Mouse (Mus musculus) liver, embryonic 14.5 days (tissue): ENCODE measurements around the gene Kif28. TPM values are rescaled to one million over a fixed set of nuclear protein-coding genes. Genes with fewer than 3 reads are reported as not detected.
"Not testable (repeated sequence)": the region's sequence is repeated elsewhere in the genome, so short reads cannot be mapped to it uniquely, and the experiment has no call there.

Experiments used
- ATAC-seq: fragments of 200-750 bp; cut with Nextera tagmentation; 2 replicates; pipeline ENCODE4 v1.8.0; 2017; ENCODE audit warnings: moderate number of reproducible peaks, mild to moderate bottlenecking, moderate library complexity; ENCODE audit not compliant: insufficient read depth
- DNase-seq, 3 experiments: peaks; one replicate each; pipeline ENCODE4 v3.0.0-alpha.2; 2012 to 2013; ENCODE audit warnings: low read depth in 3 of 3, low spot score in 3 of 3
- H3K27ac ChIP-seq: fragments of 300-500 bp; sonication (generic); 2 replicates; pipeline ENCODE4 v1.5.1; 2014; ENCODE audit warnings: moderate library complexity, mild to moderate bottlenecking, control low read depth, inconsistent platforms
- H3K27me3 ChIP-seq: fragments of 300-500 bp; sonication (generic); 2 replicates; pipeline ENCODE4 v1.6.1; 2014; ENCODE audit warnings: mild to moderate bottlenecking, low read length, moderate library complexity; ENCODE audit not compliant: control insufficient read depth, insufficient read depth
- H3K36me3 ChIP-seq: fragments of 300-500 bp; sonication (generic); replicated peaks from 2 replicates; pipeline ENCODE4 v1.6.1; 2014; ENCODE audit warnings: low read depth; ENCODE audit not compliant: control insufficient read depth, insufficient read depth
- H3K4me1 ChIP-seq, 2 experiments: fragments of 200-500 bp in 1 of 2; fragments of 300-500 bp in 1 of 2; sonication (generic) in 1 of 2; replicated peaks; 2 replicates each; pipeline ENCODE4 v1.6.1; 2012 to 2014; ENCODE audit warnings: antibody characterized with exemption in 1 of 2, inconsistent platforms in 1 of 2, low read length in 1 of 2; ENCODE audit not compliant: control insufficient read depth in 2 of 2, insufficient read depth in 2 of 2
- H3K4me2 ChIP-seq: fragments of 300-500 bp; sonication (generic); 2 replicates; pipeline ENCODE4 v1.6.1; 2014; ENCODE audit warnings: low read depth, mild to moderate bottlenecking, control low read depth, moderate library complexity
- H3K4me3 ChIP-seq, 2 experiments: fragments of 200-500 bp in 1 of 2; fragments of 300-500 bp in 1 of 2; sonication (generic) in 1 of 2; 2 replicates each; pipeline ENCODE4 v1.5.1; 2012 to 2014; ENCODE audit warnings: low read depth in 2 of 2, low read length in 2 of 2, mild to moderate bottlenecking in 2 of 2, control low read depth in 1 of 2, inconsistent platforms in 1 of 2, moderate library complexity in 1 of 2; ENCODE audit not compliant: insufficient read depth in 1 of 2
- H3K9ac ChIP-seq: fragments of 300-500 bp; sonication (generic); replicated peaks from 2 replicates; pipeline ENCODE4 v1.6.1; 2014; ENCODE audit warnings: mild to moderate bottlenecking, control low read depth, moderate library complexity
- H3K9me3 ChIP-seq: fragments of 300-500 bp; sonication (generic); 2 replicates; pipeline ENCODE4 v1.6.1; 2016; ENCODE audit warnings: low read length, mixed read lengths; ENCODE audit not compliant: control insufficient read depth
- CTCF ChIP-seq: IDR thresholded peaks from 2 replicates; pipeline ENCODE4 v1.5.1; 2016; ENCODE audit warnings: antibody characterized with exemption, low read depth, control low read depth
- EP300 ChIP-seq: IDR thresholded peaks from 2 replicates; pipeline ENCODE4 v1.6.1; 2016; ENCODE audit warnings: antibody characterized with exemption, low read depth
- WGBS: fragments of 180-500 bp; shearing (Covaris S2); extraction: QIAGEN DNeasy Blood & Tissue Kit; methylation state at CpG from one replicate; pipeline ENCODE4 v1.1.7; 2014; ENCODE audit not compliant: insufficient replicate concordance; 5-methylcytosine and 5-hydroxymethylcytosine counted together
- polyA plus RNA-seq, 2 experiments: library from polyadenylated mRNA; depleted of rRNA in 1 of 2; stranded (reverse) in 1 of 2; unstranded in 1 of 2; fragments of >200 nt; fragmentation: Nextera tagmentation in 1 of 2; extraction: Ambion mirVana in 1 of 2; gene quantifications; 2 replicates each; pipeline versions ENCODE4 v1.2.1 to v1.2.3; 2012 to 2014

Gene Kif28
- polyA plus RNA-seq, 2 experiments, result 0.01 TPM; not detected in 1

DNA sequence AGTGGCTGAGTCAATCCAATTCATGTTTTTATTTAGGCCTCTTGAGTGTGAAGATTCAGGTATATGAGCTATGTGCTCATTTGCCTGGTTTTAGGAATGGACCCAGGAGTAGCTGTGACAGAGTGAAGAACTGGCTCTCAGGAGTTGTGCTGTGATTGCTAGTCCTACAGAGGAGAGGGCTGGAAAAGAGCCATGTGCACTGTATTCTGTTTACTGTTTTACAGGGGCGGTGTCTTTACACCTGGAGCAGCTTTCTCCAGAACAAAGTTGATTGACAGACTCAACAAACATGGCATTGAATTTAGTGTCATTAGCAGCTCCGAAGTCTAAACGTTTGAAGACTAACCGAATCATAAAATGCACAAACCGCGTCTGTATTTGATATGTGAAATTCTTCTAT, 58.7 kb downstream of the Kif28 start:
- Histone ChIP-seq H3K36me3 (no peaks in the 10 kb centered on the region), H3K4me3 (no peak overlapping the region), H3K9ac (no peak overlapping the region), H3K4me2 (no peak overlapping the region), H3K27ac (no peak overlapping the region), H3K27me3 (no peaks in the 10 kb centered on the region), H3K4me1 (no peaks in the 10 kb centered on the region), H3K9me3 (no peaks in the 10 kb centered on the region)
- ATAC-seq (no peak), DNase-seq (no peak)
- 77% methylated on average over 6 of the region's 6 CpGs for WGBS
- TF ChIP-seq EP300 (no peak), CTCF (no peak)

- ATAC-seq, H3K4me2 ChIP-seq: not testable (repeated sequence)
These were observed 62.3 kb downstream of the Kif28 start for GRCm38 (mm10) chr1:179682753-179683152.

GRCm38 (mm10) chr1:179679326-179679725, 65.7 kb downstream of the Kif28 start:
- Histone ChIP-seq H3K27ac (no peak overlapping the region), H3K9ac (no peak overlapping the region), H3K9me3 (no peaks in the 10 kb centered on the region), H3K4me1 (no peaks in the 10 kb centered on the region), H3K27me3 (no peaks in the 10 kb centered on the region), H3K4me2 (no peak overlapping the region), H3K36me3 (no peaks in the 10 kb centered on the region), H3K4me3 (no peak overlapping the region)
- no peak for ATAC-seq
- TF ChIP-seq CTCF (no peak), EP300 (no peak)
- 77% methylated on average over 4 of the region's 4 CpGs for WGBS
- no peak for DNase-seq

More at GRCm38 (mm10) chr1:179682753-179683152, 62.3 kb downstream of the Kif28 start:
- not testable (repeated sequence) for H3K36me3 ChIP-seq, H3K4me3 ChIP-seq, H3K9me3 ChIP-seq, H3K27ac ChIP-seq, DNase-seq, H3K9ac ChIP-seq, H3K27me3 ChIP-seq, H3K4me1 ChIP-seq
- 56% methylated on average over 9 of the region's 10 CpGs for WGBS

- H3K9ac ChIP-seq, result no peak overlapping the region
- H3K27ac ChIP-seq, result no peak overlapping the region
- no peak for DNase-seq
- H3K9me3 ChIP-seq, result no peaks in the 10 kb centered on the region
- no peaks in the 10 kb centered on the region for H3K4me1 ChIP-seq
- no peak for TF ChIP-seq EP300
- no peak for TF ChIP-seq CTCF
- H3K4me3 ChIP-seq, result no peak overlapping the region
- no peak for ATAC-seq
- 71% methylated on average over 2 of the region's 2 CpGs for WGBS
- H3K4me2 ChIP-seq, result no peak overlapping the region
- no peaks in the 10 kb centered on the region for H3K36me3 ChIP-seq
- no peaks in the 10 kb centered on the region for H3K27me3 ChIP-seq
These were observed 68.0 kb downstream of the Kif28 start for GRCm38 (mm10) chr1:179677031-179677430.

- DNase-seq (no peak), ATAC-seq (no peak)
- no peak overlapping the region for H3K27ac ChIP-seq
- H3K9me3 ChIP-seq, result no peaks in the 10 kb centered on the region
- no peaks in the 10 kb centered on the region for H3K4me1 ChIP-seq
- H3K9ac ChIP-seq, result no peak overlapping the region
- TF ChIP-seq EP300 (no peak), CTCF (no peak)
- WGBS, result 51% methylated on average over 3 of the region's 3 CpGs
- H3K4me3 ChIP-seq, result no peak overlapping the region
- peaks cover 1% of the 10 kb centered on the region for H3K27me3 ChIP-seq
- H3K36me3 ChIP-seq, result no peaks in the 10 kb centered on the region
- no peak overlapping the region for H3K4me2 ChIP-seq
These were observed 70.7 kb downstream of the Kif28 start for GRCm38 (mm10) chr1:179674355-179674754.
